Mouse (Mus musculus): ENCODE measurements around the gene Isoc2b. TPM values are rescaled to one million over a fixed set of nuclear protein-coding genes. Genes with fewer than 3 reads are reported as not detected.

Isoc2b gene
- polyA plus RNA-seq, 1 experiment from 2014 or later = 15.7 TPM

- Histone ChIP-seq H3K36me3 (ENCODE audit: control insufficient read depth, insufficient read depth, low read length) (no peaks in the 10 kb centered on the region), H3K4me1 (replicated peaks; ENCODE audit: control insufficient read depth, insufficient read depth, low read length) (peaks cover 17% of the 10 kb centered on the region), H3K9ac (ENCODE audit: low read length) (peak within 1 kb of the TSS; percentile 49), H3K27me3 (ENCODE audit: control insufficient read depth, insufficient read depth, low read depth, low read length) (peaks cover 43% of the 10 kb centered on the region), H3K4me2 (ENCODE audit: low read depth, low read length) (peak within 1 kb of the TSS; percentile 82), H3K27ac (ENCODE audit: low read length) (no peak within 1 kb of the TSS), H3K9me3 (ENCODE audit: control insufficient read depth, low read length) (no peaks in the 10 kb centered on the region; the same call in 1 of the 2 replicates), H3K4me3 (ENCODE audit: low read length) (peak within 1 kb of the TSS; percentile 48)
- WGBS = 1% methylated on average over 40 of the region's 41 CpGs
- ATAC-seq (ENCODE audit: low read depth) = peak; percentile 49
These were observed 25.7 kb downstream of the Isoc2b start, which contains the start of gene Shisa7 for GRCm38 (mm10) chr7:4844245-4844916. Gene Shisa7 (minus strand): TSS chr7:4844696.

GRCm38 (mm10) chr7:4843604-4844244, 26.3 kb downstream of the Isoc2b start:
- no peak overlapping the region for H3K9ac ChIP-seq (ENCODE audit: low read length)
- no peaks in the 10 kb centered on the region; the same call in 1 of the 2 replicates for H3K9me3 ChIP-seq (ENCODE audit: control insufficient read depth, low read length)
- ATAC-seq (ENCODE audit: low read depth) = peak; percentile 21; the same call in 1 of the 2 replicates
- WGBS = under 1% methylated on average over 34 of the region's 34 CpGs
- peaks cover 43% of the 10 kb centered on the region for H3K27me3 ChIP-seq (ENCODE audit: control insufficient read depth, insufficient read depth, low read depth, low read length)
- no peak overlapping the region for H3K27ac ChIP-seq (ENCODE audit: low read length)
- H3K4me1 ChIP-seq (replicated peaks; ENCODE audit: control insufficient read depth, insufficient read depth, low read length) = peaks cover 17% of the 10 kb centered on the region
- H3K4me2 ChIP-seq (ENCODE audit: low read depth, low read length) = peak overlapping the region; percentile 82
- H3K4me3 ChIP-seq (ENCODE audit: low read length) = peak overlapping the region; percentile 48
- no peaks in the 10 kb centered on the region for H3K36me3 ChIP-seq (ENCODE audit: control insufficient read depth, insufficient read depth, low read length)

GRCm38 (mm10) chr7:4842634-4843131, 27.4 kb downstream of the Isoc2b start:
- Histone ChIP-seq H3K4me2 (ENCODE audit: low read depth, low read length) (peak overlapping the region; percentile 32), H3K27me3 (ENCODE audit: control insufficient read depth, insufficient read depth, low read depth, low read length) (peaks cover 43% of the 10 kb centered on the region), H3K9me3 (ENCODE audit: control insufficient read depth, low read length) (no peaks in the 10 kb centered on the region; the same call in 1 of the 2 replicates), H3K27ac (ENCODE audit: low read length) (no peak overlapping the region), H3K36me3 (ENCODE audit: control insufficient read depth, insufficient read depth, low read length) (no peaks in the 10 kb centered on the region), H3K4me3 (ENCODE audit: low read length) (0 out of 2 replicates have a peak overlapping the region, but pooled peaks have one; percentile 8), H3K4me1 (replicated peaks; ENCODE audit: control insufficient read depth, insufficient read depth, low read length) (peaks cover 21% of the 10 kb centered on the region), H3K9ac (ENCODE audit: low read length) (no peak overlapping the region)
- ATAC-seq (ENCODE audit: low read depth) = peak; percentile 63; the same call in 1 of the 2 replicates
- 2% methylated on average over 16 of the region's 16 CpGs for WGBS

- H3K4me3 ChIP-seq (ENCODE audit: low read length) = no peak overlapping the region
- H3K9ac ChIP-seq (ENCODE audit: low read length) = no peak overlapping the region
- no peak overlapping the region for H3K27ac ChIP-seq (ENCODE audit: low read length)
- H3K36me3 ChIP-seq (ENCODE audit: control insufficient read depth, insufficient read depth, low read length) = no peaks in the 10 kb centered on the region
- H3K27me3 ChIP-seq (ENCODE audit: control insufficient read depth, insufficient read depth, low read depth, low read length) = peaks cover 49% of the 10 kb centered on the region
- 44% methylated on average over 5 of the region's 5 CpGs for WGBS
- H3K4me1 ChIP-seq (replicated peaks; ENCODE audit: control insufficient read depth, insufficient read depth, low read length) = peaks cover 22% of the 10 kb centered on the region
- no peaks in the 10 kb centered on the region; the same call in 1 of the 2 replicates for H3K9me3 ChIP-seq (ENCODE audit: control insufficient read depth, low read length)
- H3K4me2 ChIP-seq (ENCODE audit: low read depth, low read length) = no peak overlapping the region
- ATAC-seq (ENCODE audit: low read depth) = no peak
These were observed 28.0 kb downstream of the Isoc2b start for GRCm38 (mm10) chr7:4842077-4842476.

GRCm38 (mm10) chr7:4837639-4838038, 32.4 kb downstream of the Isoc2b start:
- no peaks in the 10 kb centered on the region for H3K36me3 ChIP-seq (ENCODE audit: control insufficient read depth, insufficient read depth, low read length)
- H3K4me2 ChIP-seq (ENCODE audit: low read depth, low read length) = no peak overlapping the region
- H3K27ac ChIP-seq (ENCODE audit: low read length) = no peak overlapping the region
- ATAC-seq (ENCODE audit: low read depth) = no peak
- peaks cover 51% of the 10 kb centered on the region for H3K27me3 ChIP-seq (ENCODE audit: control insufficient read depth, insufficient read depth, low read depth, low read length)
- no peaks in the 10 kb centered on the region for H3K9me3 ChIP-seq (ENCODE audit: control insufficient read depth, low read length)
- peaks cover 13% of the 10 kb centered on the region for H3K4me1 ChIP-seq (replicated peaks; ENCODE audit: control insufficient read depth, insufficient read depth, low read length)
- WGBS = 0% methylated on average over 1 of the region's 1 CpGs
- no peak overlapping the region for H3K4me3 ChIP-seq (ENCODE audit: low read length)
- no peak overlapping the region for H3K9ac ChIP-seq (ENCODE audit: low read length)

GRCm38 (mm10) chr7:4836351-4836792, 33.7 kb downstream of the Isoc2b start:
- Histone ChIP-seq H3K27ac (ENCODE audit: low read length) (peak overlapping the region; percentile 83), H3K27me3 (ENCODE audit: control insufficient read depth, insufficient read depth, low read depth, low read length) (peaks cover 39% of the 10 kb centered on the region), H3K9me3 (ENCODE audit: control insufficient read depth, low read length) (no peaks in the 10 kb centered on the region), H3K4me3 (ENCODE audit: low read length) (peak overlapping the region; percentile 55), H3K36me3 (ENCODE audit: control insufficient read depth, insufficient read depth, low read length) (no peaks in the 10 kb centered on the region), H3K4me2 (ENCODE audit: low read depth, low read length) (peak overlapping the region; percentile 81), H3K4me1 (replicated peaks; ENCODE audit: control insufficient read depth, insufficient read depth, low read length) (peaks cover 10% of the 10 kb centered on the region), H3K9ac (ENCODE audit: low read length) (peak overlapping the region; percentile 73)
- ATAC-seq (ENCODE audit: low read depth) = peak; percentile 88
- under 1% methylated on average over 51 of the region's 51 CpGs for WGBS

- Histone ChIP-seq H3K27me3 (ENCODE audit: control insufficient read depth, insufficient read depth, low read depth, low read length) (peaks cover 38% of the 10 kb centered on the region), H3K27ac (ENCODE audit: low read length) (peak overlapping the region; percentile 83)
These were observed 34.3 kb downstream of the Isoc2b start for GRCm38 (mm10) chr7:4835631-4836327.

GRCm38 (mm10) chr7:4830476-4830875, 39.6 kb downstream of the Isoc2b start:
- H3K9me3 ChIP-seq (ENCODE audit: control insufficient read depth, low read length) = no peaks in the 10 kb centered on the region
- no peak for ATAC-seq (ENCODE audit: low read depth)
- no peaks in the 10 kb centered on the region; the same call in 1 of the 2 replicates for H3K4me1 ChIP-seq (replicated peaks; ENCODE audit: control insufficient read depth, insufficient read depth, low read length)
- H3K4me2 ChIP-seq (ENCODE audit: low read depth, low read length) = no peak overlapping the region
- no peak overlapping the region for H3K9ac ChIP-seq (ENCODE audit: low read length)
- H3K27me3 ChIP-seq (ENCODE audit: control insufficient read depth, insufficient read depth, low read depth, low read length) = peaks cover 17% of the 10 kb centered on the region
- H3K27ac ChIP-seq (ENCODE audit: low read length) = no peak overlapping the region
- 8% methylated on average over 12 of the region's 12 CpGs for WGBS
- no peaks in the 10 kb centered on the region for H3K36me3 ChIP-seq (ENCODE audit: control insufficient read depth, insufficient read depth, low read length)
- H3K4me3 ChIP-seq (ENCODE audit: low read length) = no peak overlapping the region

More at GRCm38 (mm10) chr7:4835631-4836327, 34.3 kb downstream of the Isoc2b start:
- Histone ChIP-seq H3K4me1 (replicated peaks; ENCODE audit: control insufficient read depth, insufficient read depth, low read length) (peaks cover 10% of the 10 kb centered on the region), H3K9me3 (ENCODE audit: control insufficient read depth, low read length) (no peaks in the 10 kb centered on the region), H3K9ac (ENCODE audit: low read length) (peak overlapping the region; percentile 73), H3K4me3 (ENCODE audit: low read length) (peak overlapping the region; percentile 55), H3K36me3 (ENCODE audit: control insufficient read depth, insufficient read depth, low read length) (no peaks in the 10 kb centered on the region), H3K4me2 (ENCODE audit: low read depth, low read length) (peak overlapping the region; percentile 81)
- 4% methylated on average over 29 of the region's 34 CpGs for WGBS
- peak; percentile 26; the same call in 1 of the 2 replicates for ATAC-seq (ENCODE audit: low read depth)

All from lung, embryonic 16.5 days (tissue).